Mouse (Mus musculus) embryonic fibroblast, embryonic 13.5 days (primary cell): ENCODE data around the gene Il12rb1. TPM values are rescaled to one million over a fixed set of nuclear protein-coding genes. Genes with fewer than 3 reads are reported as not detected.

Experiments used
- H3K27ac ChIP-seq: 2 replicates; pipeline ENCODE4 v1.5.1; 2012; ENCODE audit warnings: low read length, control low read depth, inconsistent platforms; ENCODE audit not compliant: insufficient read depth
- H3K4me1 ChIP-seq: 2 replicates; pipeline ENCODE4 v1.6.1; 2011; ENCODE audit warnings: low read length; ENCODE audit not compliant: control insufficient read depth, insufficient read depth
- H3K4me3 ChIP-seq: 2 replicates; pipeline ENCODE4 v1.5.1; 2011; ENCODE audit warnings: mild to moderate bottlenecking, control low read depth, low read length; ENCODE audit not compliant: insufficient read depth
- CTCF ChIP-seq: IDR thresholded peaks from 2 replicates; pipeline ENCODE4 v1.5.1; 2011; ENCODE audit warnings: mild to moderate bottlenecking, control low read depth, low read length, moderate library complexity, borderline replicate concordance; ENCODE audit not compliant: insufficient read depth
- POLR2A ChIP-seq: IDR thresholded peaks from 2 replicates; pipeline ENCODE4 v1.6.1; 2011; ENCODE audit warnings: low read depth, mild to moderate bottlenecking, control low read depth, low read length, moderate library complexity
- polyA plus RNA-seq: library from polyadenylated mRNA; stranded (reverse); fragments of >200 nt; gene quantifications from 2 replicates; pipeline ENCODE4 v1.2.4, GENCODE M21; 2011; ENCODE audit warnings: low read depth; ENCODE audit not compliant: missing spikeins, insufficient read length

Gene Il12rb1
- polyA plus RNA-seq, 1 experiment = not detected

GRCm38 (mm10) chr8:70772075-70772474 is 36.2 kb upstream of the Il12rb1 start:
- Histone ChIP-seq H3K27ac (no peak overlapping the region), H3K4me3 (no peak overlapping the region), H3K4me1 (peaks cover 13% of the 10 kb centered on the region)
- no peak for TF ChIP-seq POLR2A
- no peak for TF ChIP-seq CTCF

DNA sequence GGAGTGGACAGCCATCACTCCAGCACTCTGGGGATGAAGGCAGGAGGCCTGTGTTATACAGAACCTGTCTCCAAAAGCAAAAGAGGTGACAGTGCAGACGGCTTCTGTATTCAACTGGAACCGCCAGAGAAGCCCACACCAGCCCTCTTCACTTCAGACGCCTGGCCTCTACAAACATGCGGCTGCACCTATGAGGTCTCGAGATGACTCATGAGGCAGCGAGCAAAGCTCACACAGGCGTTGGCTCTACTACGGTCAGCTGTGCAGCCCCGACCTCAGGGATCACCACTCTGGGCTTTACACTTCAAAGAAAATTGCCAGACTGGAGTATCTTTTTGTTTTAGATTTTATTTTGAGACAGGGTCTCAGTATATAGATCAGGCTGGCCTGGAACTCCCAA is 35.4 kb upstream of the Il12rb1 start:
- Histone ChIP-seq H3K27ac (no peak overlapping the region), H3K4me1 (peaks cover 12% of the 10 kb centered on the region; the same call in 1 of the 2 replicates), H3K4me3 (no peak overlapping the region)
- no peak for TF ChIP-seq CTCF
- TF ChIP-seq POLR2A = no peak

DNA sequence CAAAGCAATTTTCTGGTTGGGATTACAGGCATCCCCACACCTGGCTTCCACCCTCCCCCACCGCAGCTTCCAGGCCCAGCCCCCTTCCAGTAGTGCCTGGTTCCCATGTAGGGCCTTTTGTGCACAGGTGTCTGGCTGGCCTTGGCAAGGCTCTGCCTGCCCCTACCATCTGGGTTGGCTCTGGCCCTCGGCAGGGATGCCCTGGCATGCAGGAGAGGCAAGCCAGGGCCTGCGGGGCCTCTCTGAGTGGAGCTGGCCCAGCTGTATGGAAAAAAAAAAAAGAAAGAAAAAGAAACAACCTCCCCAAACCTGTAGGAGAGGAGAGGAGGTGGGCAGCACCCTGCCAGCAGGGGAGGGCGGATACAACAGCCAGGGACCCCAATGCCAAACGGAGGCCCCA is 34.8 kb upstream of the Il12rb1 start:
- Histone ChIP-seq H3K27ac (peak overlapping the region; percentile 39; the same call in 1 of the 2 replicates), H3K4me3 (no peak overlapping the region), H3K4me1 (peaks cover 12% of the 10 kb centered on the region; the same call in 1 of the 2 replicates)
- TF ChIP-seq CTCF = no peak
- no peak for TF ChIP-seq POLR2A

DNA sequence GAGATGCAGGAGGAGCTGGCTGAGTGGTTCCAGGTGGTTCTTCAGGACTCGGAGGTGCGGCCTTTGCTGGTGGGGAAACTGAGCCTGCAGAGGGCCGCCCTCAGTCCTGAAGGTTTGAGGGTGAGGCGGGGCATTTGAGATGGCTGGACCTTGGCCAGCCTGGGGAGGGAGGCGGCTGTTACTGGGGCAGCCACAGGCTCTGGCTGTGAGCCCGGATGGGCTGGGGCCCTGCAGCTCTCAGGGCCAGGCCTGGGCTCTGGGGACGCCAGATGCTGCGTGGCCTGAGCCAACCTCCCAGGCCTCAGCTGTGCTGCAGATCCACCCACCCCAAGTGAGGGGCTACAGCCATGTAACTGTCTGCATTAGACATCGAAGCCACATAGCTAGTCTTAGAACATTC is 34.4 kb upstream of the Il12rb1 start:
- Histone ChIP-seq H3K4me1 (peaks cover 12% of the 10 kb centered on the region; the same call in 1 of the 2 replicates), H3K27ac (peak overlapping the region; percentile 39), H3K4me3 (no peak overlapping the region)
- TF ChIP-seq POLR2A = no peak
- TF ChIP-seq CTCF = no peak

GRCm38 (mm10) chr8:70774740-70775139 is 33.5 kb upstream of the Il12rb1 start:
- Histone ChIP-seq H3K27ac (no peak overlapping the region), H3K4me3 (no peak overlapping the region), H3K4me1 (peaks cover 12% of the 10 kb centered on the region; the same call in 1 of the 2 replicates)
- TF ChIP-seq CTCF (no peak), POLR2A (no peak)

DNA sequence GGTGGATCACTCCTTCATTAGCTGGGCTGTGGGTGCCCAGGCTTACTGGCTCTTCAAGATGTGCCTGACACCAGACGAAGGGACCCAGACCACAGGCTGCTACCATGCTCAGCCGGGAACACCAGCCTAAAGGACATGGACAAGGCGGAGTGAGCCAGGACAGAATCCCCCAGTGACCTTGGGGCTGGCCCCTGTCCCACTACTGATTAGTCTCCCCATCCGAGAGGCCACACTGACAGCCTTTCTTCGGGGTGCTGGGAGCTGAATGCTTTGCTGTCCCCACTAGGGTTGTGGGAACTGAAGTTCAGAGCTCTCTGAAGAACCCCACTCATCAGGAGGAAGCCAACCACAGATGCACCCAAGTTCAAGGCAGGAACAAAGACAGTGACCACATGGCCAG is 33.0 kb upstream of the Il12rb1 start:
- no peak overlapping the region for H3K27ac ChIP-seq
- peaks cover 12% of the 10 kb centered on the region; the same call in 1 of the 2 replicates for H3K4me1 ChIP-seq
- H3K4me3 ChIP-seq = peak overlapping the region; percentile 78
- TF ChIP-seq CTCF = no peak
- no peak for TF ChIP-seq POLR2A

DNA sequence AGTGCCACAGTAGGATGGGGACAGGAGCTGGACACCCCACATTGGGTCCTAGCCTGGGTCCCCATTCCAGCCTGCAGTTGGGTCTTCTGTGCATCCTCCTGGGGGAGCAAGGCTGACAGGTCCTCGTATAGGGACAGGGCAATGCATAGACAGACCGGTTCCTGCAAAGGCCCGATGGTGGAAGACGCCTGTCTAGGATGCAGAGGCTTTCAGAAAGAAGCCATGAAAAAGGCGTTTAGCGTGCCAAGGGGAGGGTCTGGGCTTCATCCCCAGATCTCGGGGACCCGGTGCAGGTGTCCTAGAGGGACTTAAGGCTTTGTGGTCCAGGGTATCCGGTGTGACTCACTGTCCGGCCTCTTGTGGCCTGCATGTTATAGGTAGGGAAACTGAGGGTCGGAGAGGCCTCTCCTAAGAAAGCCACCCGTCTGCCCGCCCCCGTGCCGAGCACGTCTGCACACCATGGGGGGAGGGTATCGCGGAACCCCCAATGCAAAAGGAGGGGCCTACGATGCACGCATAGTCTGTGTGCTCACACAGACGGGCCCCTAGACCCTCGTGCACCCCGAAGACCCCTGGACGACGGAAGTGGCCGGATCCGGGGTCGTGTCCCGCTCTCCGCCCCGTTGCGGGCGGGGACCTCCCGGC is 32.3 kb upstream of the Il12rb1 start:
- TF ChIP-seq CTCF = no peak
- TF ChIP-seq POLR2A = no peak
- H3K27ac ChIP-seq = peak overlapping the region; percentile 38
- H3K4me1 ChIP-seq = peaks cover 12% of the 10 kb centered on the region; the same call in 1 of the 2 replicates
- peak overlapping the region; percentile 78 for H3K4me3 ChIP-seq

DNA sequence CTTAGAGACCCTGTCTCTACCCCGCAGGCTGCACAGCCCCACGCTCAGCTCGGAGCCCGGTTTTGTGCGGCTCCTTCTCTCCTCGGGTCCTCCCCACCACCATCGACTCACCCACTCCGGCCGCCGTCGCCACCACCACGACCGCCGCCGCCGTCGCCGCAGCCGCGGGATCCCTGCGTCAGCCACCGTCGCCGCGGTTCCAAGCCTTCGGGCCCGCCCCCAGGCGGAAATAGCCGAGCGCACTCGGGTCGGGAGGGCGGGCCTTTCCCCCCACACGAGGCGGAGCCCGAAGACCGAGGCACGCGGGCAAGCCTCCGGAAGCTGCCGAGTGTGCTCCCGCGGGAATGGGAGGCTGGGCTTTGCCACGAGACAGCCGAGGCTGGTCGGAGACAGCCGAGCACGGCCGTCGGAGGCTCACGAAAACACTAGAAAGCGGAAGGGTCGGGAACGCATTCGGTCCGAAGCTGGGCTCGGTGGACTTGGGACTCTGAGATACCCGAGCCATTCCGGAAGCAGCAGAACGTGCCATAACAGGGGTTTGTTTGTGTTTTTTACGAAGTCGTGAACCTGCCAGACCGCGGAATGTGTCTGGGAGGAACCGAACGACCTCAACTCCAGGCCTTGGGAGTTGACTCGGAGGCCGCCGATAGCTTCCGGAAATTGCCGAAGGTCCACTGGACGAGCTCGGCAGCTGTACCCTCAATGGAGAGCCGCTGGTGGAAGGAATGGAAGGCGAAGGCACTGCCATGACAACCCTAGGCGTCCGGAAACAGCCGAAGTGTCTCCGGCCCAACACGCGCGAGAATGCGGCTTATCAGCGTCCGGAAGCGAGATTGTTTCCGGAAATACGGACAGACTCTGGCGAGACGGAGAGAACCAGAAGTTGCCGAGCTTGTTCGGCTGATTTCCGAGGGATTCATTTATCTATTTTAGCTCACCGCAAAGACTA is 31.5 kb upstream of the Il12rb1 start, which contains the start of gene Pik3r2:
TSS of gene Pik3r2 (minus strand) at position 218 of the 949 bp plus-strand sequence.
- Histone ChIP-seq H3K4me3 (peak within 1 kb of the TSS; percentile 81), H3K27ac (peak within 1 kb of the TSS; percentile 97), H3K4me1 (peaks cover 12% of the 10 kb centered on the region; the same call in 1 of the 2 replicates)
- TF ChIP-seq POLR2A (peak; percentile 79), CTCF (no peak)

DNA sequence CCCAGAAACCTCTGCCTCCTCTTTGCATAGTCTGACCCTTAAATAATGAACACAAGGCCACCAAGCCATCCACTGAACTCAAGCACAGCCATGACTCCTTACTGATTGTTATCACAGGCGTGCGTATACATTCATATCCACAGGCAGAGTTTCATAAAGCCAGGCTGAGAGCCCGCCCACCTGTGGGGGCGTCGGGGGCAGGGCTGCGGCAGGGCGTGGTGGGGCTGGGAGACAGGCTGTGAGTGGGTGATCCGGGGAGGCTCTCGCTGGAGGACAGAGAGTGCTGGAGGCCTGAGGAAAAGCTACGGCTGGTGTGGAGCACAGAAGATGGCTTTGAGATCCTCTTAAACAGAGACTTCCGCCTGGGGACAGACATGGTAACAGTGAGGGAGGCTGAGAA is 28.2 kb upstream of the Il12rb1 start:
- no peak overlapping the region for H3K27ac ChIP-seq
- 0 out of 2 replicates have a peak, but pooled peaks cover 5% of the 10 kb centered on the region for H3K4me1 ChIP-seq
- no peak for TF ChIP-seq POLR2A
- no peak overlapping the region for H3K4me3 ChIP-seq
